Mouse (Mus musculus) layer of hippocampus, adult 18-20 months (tissue): ENCODE data around the gene Hoxd9. TPM values are rescaled to one million over a fixed set of nuclear protein-coding genes. Genes with fewer than 3 reads are reported as not detected.

Experiments used
- DNase-seq, 2 experiments: peaks; one replicate each; pipeline ENCODE4 v3.0.0; 2022; ENCODE audit warnings: low spot score in 2 of 2
- long read RNA-seq: library from polyadenylated mRNA; stranded (forward); transcript quantifications from one replicate; pipeline ENCODE4 v2.0.0, GENCODE M21; 2021
- total RNA-seq, 2 experiments: library from RNA; stranded (reverse); gene quantifications; 2 replicates each; pipeline ENCODE4 v1.2.3; 2021

The Hoxd9 gene
- total RNA-seq, result not detected
- long read RNA-seq, result 0 reads

GRCm38 (mm10) chr2:74697567-74698121, at the start of gene Hoxd9:
Gene Hoxd9, plus strand, starts transcription at chr2:74697727.
- DNase-seq, result no peak

- no peak for DNase-seq
These were observed 44.6 kb upstream of the Hoxd9 start for GRCm38 (mm10) chr2:74652996-74653340.

DNA sequence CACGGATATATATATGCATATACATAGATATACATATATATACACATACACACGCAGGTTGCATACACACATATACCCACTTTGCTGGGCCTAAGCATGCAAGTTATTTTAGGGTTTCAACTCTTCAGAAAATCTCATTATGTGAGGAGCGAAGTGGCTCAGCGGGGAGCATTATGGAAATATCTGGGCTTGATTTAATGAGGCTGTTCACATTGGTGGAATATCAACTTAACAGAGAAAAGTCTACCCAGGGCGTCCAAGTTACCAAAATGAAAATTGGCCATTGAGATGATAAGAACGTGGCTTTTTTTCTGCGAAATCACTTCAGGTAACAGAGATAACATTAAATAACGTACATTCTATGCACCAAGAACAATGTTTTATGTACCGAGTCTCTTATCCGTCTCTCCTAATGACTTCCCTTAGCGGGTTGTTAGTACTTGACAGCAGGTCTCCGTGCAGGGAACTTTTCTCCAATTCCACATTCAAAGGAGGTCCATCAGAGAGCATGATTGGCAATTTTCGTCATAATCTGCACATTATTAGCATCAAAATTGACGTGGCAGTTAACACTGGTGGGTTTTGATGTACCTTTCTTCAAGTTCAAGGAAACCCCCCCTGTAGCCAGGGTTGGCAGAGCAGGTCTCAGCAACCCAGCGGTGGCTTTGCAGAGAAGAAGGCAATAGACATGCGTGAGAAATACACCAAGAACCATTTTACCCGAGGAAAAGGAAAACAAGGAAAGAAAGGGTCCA, 43.6 kb upstream of the Hoxd9 start:
- no peak for DNase-seq

DNA sequence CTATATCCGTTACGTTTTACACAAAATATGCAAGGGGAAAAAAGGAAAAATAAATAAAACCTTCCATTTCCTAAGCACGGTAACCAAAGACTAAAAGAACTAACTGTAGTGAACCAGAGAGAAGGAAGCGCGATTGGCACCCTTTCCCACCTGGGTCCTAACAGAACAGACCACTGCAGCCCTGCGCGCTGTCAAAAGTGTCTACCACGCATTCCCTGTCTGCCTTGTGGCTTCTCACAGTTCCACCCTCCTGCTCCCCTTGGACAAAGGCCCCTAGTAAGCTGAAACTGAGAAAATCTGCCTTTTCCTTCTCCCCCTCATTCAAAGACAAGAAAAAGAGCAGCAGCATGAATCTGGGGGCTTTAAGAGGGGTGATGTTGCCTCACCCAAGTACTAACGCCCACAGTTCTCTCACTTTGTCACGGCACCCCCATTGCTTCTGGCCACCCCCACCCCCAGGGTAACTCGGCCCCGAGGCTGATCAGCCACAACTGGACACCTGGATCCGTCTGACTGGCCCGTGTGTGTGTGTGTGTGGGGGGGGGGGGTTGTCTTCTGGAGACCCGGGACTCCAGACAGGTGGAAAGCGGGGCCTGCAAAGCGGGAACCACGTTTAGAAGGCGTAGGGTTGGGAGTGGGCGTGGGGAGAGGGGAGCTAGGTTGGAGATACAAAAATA, 42.6 kb upstream of the Hoxd9 start:
- DNase-seq, result no peak

DNA sequence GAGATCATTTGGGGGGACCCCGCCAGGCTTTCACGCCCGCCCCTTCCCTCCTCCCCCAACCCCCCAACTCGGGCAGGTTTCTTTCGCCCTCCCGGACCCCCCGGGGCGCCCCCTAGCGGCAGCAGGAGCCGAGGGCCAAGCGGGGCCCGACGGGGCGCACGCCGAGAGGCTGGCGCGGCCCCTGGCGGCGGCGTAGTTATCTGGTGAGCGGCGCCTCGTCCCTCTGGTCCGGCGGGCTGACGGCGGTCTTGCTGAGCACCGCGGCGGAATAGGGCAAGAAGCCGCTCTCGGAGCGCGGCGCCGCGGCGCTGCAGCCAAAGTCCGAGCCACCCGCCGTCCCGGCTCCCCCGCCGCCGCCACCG, 42.1 kb upstream of the Hoxd9 start:
- no peak for DNase-seq

DNA sequence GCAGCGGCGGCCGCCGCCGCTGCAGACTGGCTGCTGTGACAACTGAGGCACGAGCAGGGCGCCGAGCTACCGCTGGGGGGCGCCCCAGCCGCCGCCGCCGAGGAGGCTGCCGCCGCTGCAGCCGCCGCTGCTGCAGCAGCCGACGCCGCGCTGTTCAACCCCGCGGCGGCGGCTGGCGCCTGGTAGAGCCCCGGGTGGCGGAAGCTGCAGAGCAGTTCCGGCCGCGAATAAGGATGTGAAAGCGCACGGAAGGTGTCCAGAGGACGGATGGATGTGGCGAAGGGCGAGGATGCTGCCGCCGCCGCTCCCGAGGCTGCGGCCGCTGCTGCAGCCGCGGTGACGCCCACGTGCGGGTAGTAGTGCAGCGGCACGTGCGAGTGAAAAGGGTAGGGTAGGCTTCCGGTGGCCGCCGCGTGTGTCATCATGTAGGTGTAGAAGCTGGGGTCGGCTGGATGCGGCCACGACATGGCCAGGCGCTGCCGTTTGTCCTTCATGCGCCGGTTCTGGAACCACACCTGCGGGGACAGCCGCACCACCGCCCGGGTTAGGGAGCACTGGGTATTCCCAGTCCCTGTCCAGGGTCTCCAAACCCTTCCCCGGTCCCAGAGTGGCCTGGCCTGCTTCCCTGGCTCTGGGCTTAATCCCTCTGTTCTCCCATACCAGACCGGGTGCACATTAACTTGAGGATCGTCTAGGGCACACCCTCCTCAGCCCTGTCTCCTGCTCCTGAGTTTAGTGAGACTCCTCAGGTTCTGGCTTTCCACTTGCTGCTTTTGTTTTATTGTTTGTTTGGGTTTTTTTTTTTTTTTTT, 41.5 kb upstream of the Hoxd9 start:
- no peak for DNase-seq

DNA sequence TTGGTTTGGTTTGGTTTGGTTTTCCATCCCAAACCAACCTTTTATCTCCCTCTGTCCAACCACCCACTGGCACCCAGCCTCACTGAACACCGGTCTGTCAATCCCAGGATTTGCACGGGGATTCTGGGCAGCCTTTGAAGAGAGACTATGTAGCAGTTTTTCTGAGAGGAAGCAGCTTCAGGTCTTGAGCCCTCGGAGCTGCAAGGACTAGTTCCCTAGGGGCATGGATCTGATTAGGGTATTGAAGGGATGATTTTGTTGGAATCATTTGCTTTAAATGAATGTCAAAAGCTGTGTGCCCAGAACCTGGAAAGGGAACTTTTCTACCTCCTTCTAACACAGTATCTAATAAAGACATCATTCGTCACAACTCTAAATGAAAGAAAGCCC, 40.9 kb upstream of the Hoxd9 start:
- DNase-seq, result no peak

DNA sequence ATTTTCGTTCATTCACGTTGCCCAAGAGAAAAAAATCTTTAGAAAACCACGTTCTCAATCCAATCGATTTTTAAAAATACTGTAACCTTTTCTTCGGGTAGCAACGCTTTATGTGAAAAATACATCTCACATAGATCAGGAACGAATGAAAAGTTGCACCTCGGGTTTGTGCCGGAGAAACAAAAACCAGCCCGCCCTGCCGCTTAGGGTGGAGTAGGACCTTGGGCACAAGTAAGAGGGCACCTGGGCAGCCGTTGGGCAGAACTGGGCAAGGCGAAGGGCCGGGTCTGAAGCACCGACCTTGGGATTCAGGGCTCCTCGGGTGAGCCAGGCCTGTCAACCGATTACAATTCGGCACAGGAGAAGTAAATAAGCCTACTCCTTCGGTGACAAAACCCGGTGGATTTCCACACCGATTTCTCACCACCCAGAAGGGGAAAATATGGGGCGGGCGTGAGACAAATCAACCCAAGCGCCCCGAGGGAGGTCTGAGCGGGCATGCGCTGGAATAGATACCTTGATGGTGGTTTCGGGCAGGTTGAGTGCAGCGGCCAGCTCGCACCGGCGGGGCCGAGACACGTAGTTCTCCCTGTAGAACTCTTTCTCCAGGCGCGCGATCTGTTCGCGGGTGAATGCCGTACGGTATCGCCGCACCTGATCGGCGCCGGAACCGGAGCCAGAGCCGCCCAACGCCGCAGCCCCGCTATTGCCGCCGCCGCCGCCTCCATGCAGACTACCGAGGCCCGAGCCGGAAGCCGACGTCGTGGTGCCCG, 40.1 kb upstream of the Hoxd9 start:
- DNase-seq, result no peak

DNA sequence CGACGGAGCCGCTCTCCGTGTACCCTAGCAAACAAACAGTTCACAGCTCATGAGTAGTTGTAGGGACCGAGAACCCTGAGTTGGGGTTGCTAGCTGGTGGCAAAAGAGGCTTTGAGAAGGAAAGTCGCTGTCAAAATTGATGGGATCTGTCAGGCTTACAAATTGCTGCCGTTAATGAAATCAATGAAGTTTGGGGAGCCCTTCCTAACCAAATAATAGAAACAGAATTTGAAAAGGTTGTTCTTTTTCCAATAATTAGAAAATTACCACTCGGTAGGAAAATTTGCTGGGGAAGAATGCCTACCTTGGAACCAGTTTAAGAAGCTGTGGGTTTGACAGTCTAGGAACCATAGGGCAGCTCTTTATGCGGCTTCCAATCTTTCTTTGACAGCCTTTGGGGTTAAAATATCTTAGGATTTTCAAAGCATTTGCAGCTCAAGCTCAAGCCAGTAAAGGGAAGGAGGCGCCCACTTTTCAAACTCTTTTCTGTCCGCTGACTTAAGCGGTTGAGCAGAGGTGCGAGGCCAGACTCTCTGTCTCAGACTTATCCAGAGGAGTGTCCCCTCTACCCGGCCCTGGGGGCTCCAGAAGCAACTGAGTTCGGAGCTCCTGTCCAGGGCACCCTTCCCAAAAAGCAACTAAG, 39.4 kb upstream of the Hoxd9 start:
- no peak for DNase-seq

GRCm38 (mm10) chr2:74658667-74659371, 38.7 kb upstream of the Hoxd9 start:
- no peak for DNase-seq

GRCm38 (mm10) chr2:74659507-74660005, 38.0 kb upstream of the Hoxd9 start, which contains the start of gene Evx2:
Gene Evx2, minus strand, starts transcription at chr2:74659557.
- no peak for DNase-seq

- no peak for DNase-seq
These were observed 36.8 kb upstream of the Hoxd9 start for GRCm38 (mm10) chr2:74660421-74661375.

GRCm38 (mm10) chr2:74661685-74662084, 35.8 kb upstream of the Hoxd9 start:
- DNase-seq, result peak in 1 of 2 experiments; percentile 52

GRCm38 (mm10) chr2:74663291-74663925, 34.1 kb upstream of the Hoxd9 start:
- DNase-seq, result peak in 1 of 2 experiments; percentile 76

GRCm38 (mm10) chr2:74666411-74666810, 31.1 kb upstream of the Hoxd9 start:
- no peak for DNase-seq

DNA sequence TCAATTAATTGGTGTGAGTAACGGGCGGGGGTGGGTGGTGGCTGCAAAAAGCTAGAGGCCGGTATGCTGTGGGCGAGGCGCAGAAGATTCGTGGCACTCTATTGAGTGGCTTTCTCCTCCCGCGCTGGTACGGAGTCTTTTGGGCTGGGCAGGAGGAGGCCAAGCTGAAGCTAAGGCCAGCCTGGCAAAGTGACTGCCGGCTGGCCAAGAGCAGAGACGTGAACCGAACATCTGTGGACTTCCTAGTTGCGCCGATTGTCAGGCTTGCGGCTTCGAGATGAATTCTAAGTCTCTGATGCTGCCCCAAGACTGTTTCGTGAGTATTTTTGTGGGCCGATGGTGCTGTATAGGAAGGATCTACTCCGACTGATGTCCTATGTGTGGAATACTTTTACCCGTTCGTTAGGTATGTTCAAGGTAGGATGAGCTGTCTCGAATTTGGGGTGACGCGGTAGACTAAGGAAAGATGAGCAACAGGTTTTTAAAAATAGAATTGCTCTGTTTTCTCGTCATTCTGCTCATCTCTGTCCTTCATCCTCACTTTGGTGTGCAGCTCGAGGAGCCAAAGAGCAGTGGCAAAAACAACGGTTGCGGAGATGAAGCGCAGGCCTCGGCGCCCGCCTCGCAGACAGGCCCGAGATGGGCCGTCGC, 30.2 kb upstream of the Hoxd9 start:
- no peak for DNase-seq

DNA sequence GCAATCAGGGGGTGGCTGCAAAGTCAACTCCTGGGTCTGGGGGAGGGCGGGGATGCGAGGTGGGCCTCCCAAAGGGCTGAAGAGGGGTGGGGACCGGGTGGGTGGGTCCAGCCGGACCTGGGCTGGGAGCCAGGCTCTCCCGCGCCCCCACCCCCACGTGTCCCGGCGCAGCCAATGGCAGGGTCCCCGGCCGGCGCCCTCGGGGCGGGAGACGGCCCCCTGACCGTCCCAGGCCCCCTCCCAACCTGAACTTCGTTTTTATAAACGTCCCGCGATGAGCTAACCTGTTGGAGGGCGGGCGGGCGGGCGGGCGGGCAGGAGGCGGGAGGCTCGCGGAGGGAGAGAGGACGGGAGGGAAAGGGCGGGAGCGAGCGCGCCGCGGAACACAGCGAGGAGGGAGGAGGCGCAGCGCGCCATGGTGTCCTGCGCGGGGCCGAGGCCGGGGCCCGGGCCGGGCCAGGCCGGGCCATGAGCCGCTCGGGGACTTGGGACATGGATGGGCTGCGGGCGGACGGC, 29.6 kb upstream of the Hoxd9 start, which contains the start of gene Hoxd13:
Hoxd13 (plus strand) TSS at position 469 of the 516 bp plus-strand sequence.
- no peak for DNase-seq
